8 mouse cellular contexts compared by ENCODE assay signal in genomic region chr15:28315812-28316528, GRCm38 (mm10).
DNase-seq lines count a peak whose midpoint lies in the region; ATAC-seq and TF ChIP-seq lines count a peak whose summit lies in the region.

No protein-coding gene starts in this region.

- peak; percentile 79 for DNase-seq in intestine, embryonic 14.5 days (ENCODE audit: low spot score)
- peak; percentile 33 to 43 for DNase-seq in adrenal gland, postnatal 36 days
- DNase-seq in embryonic facial prominence, embryonic 11.5 days (ENCODE audit: low spot score) = peak; percentile 79
- DNase-seq in left cerebral cortex, postnatal 10 days (ENCODE audit: extremely low spot score in 1 of 2, low spot score in 2 of 2) = peak; percentile 36 to 43
- DNase-seq in midbrain, postnatal 0 days (ENCODE audit: low spot score) = peak; percentile 69
- peak; percentile 27 for DNase-seq in yolk sac, embryonic 10.5 days (ENCODE audit: low spot score)

- intact Hi-C loops in left cerebral cortex, postnatal 10 days (cut with DNase I) = no loop called here

- TF ChIP-seq CTCF in midbrain, postnatal 0 days (IDR thresholded peaks at IDR 0.05) = peak; percentile 87

- no peak overlapping the region for H3K4me3 ChIP-seq in intestine, embryonic 14.5 days (ENCODE audit: low read depth, low read length)
- H3K4me3 ChIP-seq in intestine, embryonic 16.5 days (ENCODE audit: low read length) = no peak overlapping the region
- H3K4me3 ChIP-seq in embryonic facial prominence, embryonic 11.5 days (ENCODE audit: low read depth, low read length) = no peak overlapping the region
- H3K4me3 ChIP-seq in hindbrain, embryonic 15.5 days = no peak overlapping the region
- no peak overlapping the region for H3K4me3 ChIP-seq in midbrain, postnatal 0 days (ENCODE audit: low read depth, low read length)

- H3K9ac ChIP-seq in intestine, embryonic 14.5 days (ENCODE audit: low read length) = no peak overlapping the region
- no peak overlapping the region for H3K9ac ChIP-seq in intestine, embryonic 16.5 days (ENCODE audit: low read depth, low read length)
- no peak overlapping the region for H3K9ac ChIP-seq in embryonic facial prominence, embryonic 11.5 days (replicated peaks; ENCODE audit: low read length)
- no peak overlapping the region for H3K9ac ChIP-seq in hindbrain, embryonic 15.5 days
- H3K9ac ChIP-seq in midbrain, postnatal 0 days (replicated peaks; ENCODE audit: low read length, poor library complexity, severe bottlenecking) = no peak overlapping the region

- no peak for ATAC-seq in intestine, embryonic 14.5 days (replicated peaks; ENCODE audit: low FRiP score, low TSS enrichment, low read depth)
- no peak for ATAC-seq in intestine, embryonic 16.5 days
- ATAC-seq in embryonic facial prominence, embryonic 11.5 days (replicated peaks; ENCODE audit: insufficient number of reproducible peaks, low FRiP score, low TSS enrichment, low read depth) = no peak; the same call in 1 of the 2 replicates
- ATAC-seq in hindbrain, embryonic 15.5 days (ENCODE audit: low FRiP score, low read depth) = peak; percentile 30; the same call in 1 of the 2 replicates
- ATAC-seq in midbrain, postnatal 0 days (ENCODE audit: low FRiP score) = no peak

- H3K36me3 ChIP-seq in intestine, embryonic 14.5 days (ENCODE audit: control insufficient read depth, insufficient read depth, low read length) = no peaks in the 10 kb centered on the region
- H3K36me3 ChIP-seq in intestine, embryonic 16.5 days (ENCODE audit: control insufficient read depth, insufficient read depth, low read length) = no peaks in the 10 kb centered on the region
- H3K36me3 ChIP-seq in embryonic facial prominence, embryonic 11.5 days (replicated peaks; ENCODE audit: control insufficient read depth, insufficient read depth, low read depth, low read length) = no peaks in the 10 kb centered on the region
- H3K36me3 ChIP-seq in hindbrain, embryonic 15.5 days = no peaks in the 10 kb centered on the region
- no peaks in the 10 kb centered on the region for H3K36me3 ChIP-seq in midbrain, postnatal 0 days (ENCODE audit: insufficient read depth, low read length)

- WGBS in intestine, embryonic 14.5 days = 27% methylated on average over 6 of the region's 6 CpGs
- WGBS in intestine, embryonic 16.5 days = 31% methylated on average over 6 of the region's 6 CpGs
- 28% methylated on average over 6 of the region's 6 CpGs for WGBS in embryonic facial prominence, embryonic 11.5 days
- WGBS in hindbrain, embryonic 15.5 days = 27% methylated on average over 6 of the region's 6 CpGs
- 26% methylated on average over 6 of the region's 6 CpGs for WGBS in midbrain, postnatal 0 days

- H3K27me3 ChIP-seq in intestine, embryonic 14.5 days (replicated peaks; ENCODE audit: control insufficient read depth, insufficient read depth, low read length) = no peaks in the 10 kb centered on the region
- H3K27me3 ChIP-seq in intestine, embryonic 16.5 days (replicated peaks; ENCODE audit: control insufficient read depth, insufficient read depth, low read length) = no peaks in the 10 kb centered on the region
- H3K27me3 ChIP-seq in embryonic facial prominence, embryonic 11.5 days (ENCODE audit: control insufficient read depth, insufficient read depth, low read length) = no peaks in the 10 kb centered on the region
- no peaks in the 10 kb centered on the region for H3K27me3 ChIP-seq in hindbrain, embryonic 15.5 days
- H3K27me3 ChIP-seq in midbrain, postnatal 0 days (ENCODE audit: insufficient read depth, low read length) = no peaks in the 10 kb centered on the region

- H3K4me1 ChIP-seq in intestine, embryonic 14.5 days (replicated peaks; ENCODE audit: control insufficient read depth, insufficient read depth, low read length) = no peaks in the 10 kb centered on the region
- no peaks in the 10 kb centered on the region for H3K4me1 ChIP-seq in intestine, embryonic 16.5 days (ENCODE audit: control insufficient read depth, insufficient read depth, low read length)
- H3K4me1 ChIP-seq in embryonic facial prominence, embryonic 11.5 days (ENCODE audit: control insufficient read depth, insufficient read depth, low read length) = no peaks in the 10 kb centered on the region
- no peaks in the 10 kb centered on the region for H3K4me1 ChIP-seq in hindbrain, embryonic 15.5 days (replicated peaks)
- no peaks in the 10 kb centered on the region for H3K4me1 ChIP-seq in midbrain, postnatal 0 days (ENCODE audit: insufficient read depth, low read length)

- no peak overlapping the region for H3K27ac ChIP-seq in intestine, embryonic 14.5 days (ENCODE audit: low read depth)
- no peak overlapping the region for H3K27ac ChIP-seq in intestine, embryonic 16.5 days (ENCODE audit: low read length)
- no peak overlapping the region for H3K27ac ChIP-seq in embryonic facial prominence, embryonic 11.5 days (replicated peaks; ENCODE audit: low read depth, low read length)
- no peak overlapping the region for H3K27ac ChIP-seq in hindbrain, embryonic 15.5 days (replicated peaks)
- no peak overlapping the region for H3K27ac ChIP-seq in midbrain, postnatal 0 days (ENCODE audit: low read depth, low read length)

- no peaks in the 10 kb centered on the region for H3K9me3 ChIP-seq in intestine, embryonic 14.5 days (ENCODE audit: control insufficient read depth, low read length)
- no peaks in the 10 kb centered on the region for H3K9me3 ChIP-seq in intestine, embryonic 16.5 days (ENCODE audit: control insufficient read depth, low read length)
- no peaks in the 10 kb centered on the region for H3K9me3 ChIP-seq in embryonic facial prominence, embryonic 11.5 days (replicated peaks; ENCODE audit: control insufficient read depth, low read length)
- no peaks in the 10 kb centered on the region for H3K9me3 ChIP-seq in hindbrain, embryonic 15.5 days
- no peaks in the 10 kb centered on the region for H3K9me3 ChIP-seq in midbrain, postnatal 0 days (ENCODE audit: low read length)

- H3K4me2 ChIP-seq in intestine, embryonic 14.5 days (ENCODE audit: low read length) = no peak overlapping the region; the same call in 1 of the 2 replicates
- H3K4me2 ChIP-seq in intestine, embryonic 16.5 days (ENCODE audit: low read depth, low read length) = no peak overlapping the region
- H3K4me2 ChIP-seq in embryonic facial prominence, embryonic 11.5 days (ENCODE audit: low read depth, low read length) = no peak overlapping the region
- H3K4me2 ChIP-seq in hindbrain, embryonic 15.5 days = peak overlapping the region; percentile 22; the same call in 1 of the 2 replicates
- H3K4me2 ChIP-seq in midbrain, postnatal 0 days (ENCODE audit: low read depth, low read length, poor library complexity, severe bottlenecking) = no peak overlapping the region

Comparison
In these comparisons a context has a peak if more than half of its experiments do, and no peak if none do; other contexts are left out.
1. DNase-seq: peak in every context shown above with its lines; median percentile 79 in intestine, embryonic 14.5 days; 79 in embryonic facial prominence, embryonic 11.5 days; 69 in midbrain, postnatal 0 days; 40 in left cerebral cortex, postnatal 10 days; 38 in adrenal gland, postnatal 36 days; 27 in yolk sac, embryonic 10.5 days.